Mouse (Mus musculus): ENCODE measurements around the gene Eppin.

DNA sequence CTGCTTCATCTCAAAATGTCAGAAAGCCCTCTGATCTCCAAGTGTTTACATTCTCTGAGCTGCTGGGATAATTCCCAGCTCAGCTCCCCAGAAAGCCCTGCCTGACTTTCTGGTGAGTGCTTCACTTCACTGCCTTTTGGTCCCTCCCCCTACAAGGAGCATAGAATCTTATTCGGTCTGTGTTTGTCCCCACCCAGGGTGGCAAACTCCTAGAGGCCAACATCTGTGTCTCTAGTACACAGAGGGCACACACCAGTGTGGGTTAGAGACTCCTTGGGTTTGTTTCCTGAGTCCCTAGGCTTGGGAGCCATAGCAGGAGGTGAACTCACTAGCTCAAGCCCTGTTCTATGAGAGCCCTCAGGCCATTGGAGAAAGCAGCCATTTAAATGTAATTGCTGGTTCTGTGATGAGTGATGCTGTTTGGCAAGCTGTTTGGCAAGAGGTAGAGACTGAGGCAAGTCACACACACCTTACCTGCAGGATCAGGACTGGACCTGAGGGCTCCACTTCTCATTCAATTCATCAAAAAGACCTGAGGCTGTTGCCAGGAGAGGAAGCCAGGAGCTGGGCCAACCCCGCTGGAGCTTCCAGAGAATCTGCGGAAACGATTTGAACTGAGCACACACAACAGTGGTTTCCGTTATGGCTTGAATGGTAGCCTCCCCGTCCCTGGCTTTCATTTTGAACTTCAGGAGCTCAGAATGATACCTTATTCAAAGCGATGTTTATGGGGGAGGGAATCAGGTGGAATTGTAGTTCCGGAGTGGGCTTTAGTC, 52.6 kb downstream of the Eppin start:
- TF ChIP-seq GATA1 (IDR thresholded peaks at IDR 0.05; ENCODE audit: low read length): no peak
- TF ChIP-seq TAL1 (IDR thresholded peaks at IDR 0.05; ENCODE audit: low read length): no peak

All from erythroblast, embryonic 14.5 days (primary cell).